Mouse (Mus musculus) liver, adult 2 months (tissue): ENCODE data around the gene Tlx2.

ENCODE experiments used
- CTCF ChIP-seq: fragments of 200-500 bp; IDR thresholded peaks from 2 replicates; pipeline ENCODE4 v1.5.1; 2011; ENCODE audit warnings: low read depth, low read length, control low read depth
- POLR2A ChIP-seq: fragments of 200-500 bp; IDR thresholded peaks from 2 replicates; pipeline ENCODE4 v1.6.1; 2011; ENCODE audit warnings: low read length, control low read depth; ENCODE audit not compliant: insufficient read depth; ENCODE audit errors: extremely low read depth

- TF ChIP-seq CTCF = no peak
- no peak for TF ChIP-seq POLR2A
Measured at GRCm38 (mm10) chr6:83098411-83098810, 28.3 kb upstream of the Tlx2 start.
